Mouse (Mus musculus) lung, embryonic 16.5 days (tissue): ENCODE data around the gene Elf4. TPM values are rescaled to one million over a fixed set of nuclear protein-coding genes. Genes with fewer than 3 reads are reported as not detected.
A peak's percentile ranks its signal among the peaks of the same experiment; 100 is the strongest.

Experiments
- ATAC-seq: fragments of 200-750 bp; cut with Nextera tagmentation; 2 replicates; pipeline ENCODE4 v1.8.0; 2017; ENCODE audit warnings: low read depth, mild to moderate bottlenecking, moderate library complexity
- H3K27ac ChIP-seq: fragments of 300-500 bp; sonication (generic); 2 replicates; pipeline ENCODE4 v1.5.1; 2014; ENCODE audit warnings: mild to moderate bottlenecking, control low read depth, low read length
- H3K27me3 ChIP-seq: fragments of 300-500 bp; sonication (generic); 2 replicates; pipeline ENCODE4 v1.6.1; 2014; ENCODE audit warnings: low read depth, low read length, mixed read lengths; ENCODE audit not compliant: control insufficient read depth, insufficient read depth
- H3K36me3 ChIP-seq: fragments of 300-500 bp; sonication (generic); 2 replicates; pipeline ENCODE4 v1.6.1; 2014; ENCODE audit warnings: low read length; ENCODE audit not compliant: control insufficient read depth, insufficient read depth
- H3K4me1 ChIP-seq: fragments of 300-500 bp; sonication (generic); replicated peaks from 2 replicates; pipeline ENCODE4 v1.6.1; 2014; ENCODE audit warnings: low read length, mixed read lengths; ENCODE audit not compliant: control insufficient read depth, insufficient read depth
- H3K4me2 ChIP-seq: fragments of 300-500 bp; sonication (generic); 2 replicates; pipeline ENCODE4 v1.6.1; 2014; ENCODE audit warnings: low read depth, low read length, control low read depth
- H3K4me3 ChIP-seq: fragments of 300-500 bp; sonication (generic); 2 replicates; pipeline ENCODE4 v1.5.1; 2014; ENCODE audit warnings: mild to moderate bottlenecking, low read length, control low read depth
- H3K9ac ChIP-seq: fragments of 300-500 bp; sonication (generic); 2 replicates; pipeline ENCODE4 v1.6.1; 2014; ENCODE audit warnings: low read length, control low read depth
- H3K9me3 ChIP-seq: fragments of 300-500 bp; sonication (generic); 2 replicates; pipeline ENCODE4 v1.6.1; 2016; ENCODE audit warnings: low read length; ENCODE audit not compliant: control insufficient read depth
- WGBS: fragments of 180-500 bp; shearing (Covaris S2); extraction: QIAGEN DNeasy Blood & Tissue Kit; methylation state at CpG from one replicate; pipeline ENCODE4 v1.1.7; 2014; 5-methylcytosine and 5-hydroxymethylcytosine counted together
- polyA plus RNA-seq: library from polyadenylated mRNA; unstranded; fragments of >200 nt; fragmentation: Nextera tagmentation; extraction: Ambion mirVana; gene quantifications from 2 replicates; pipeline ENCODE4 v1.2.1, GENCODE M21; 2015

The Elf4 gene
- polyA plus RNA-seq, 1 experiment from 2014 or later = 5.5 TPM

DNA sequence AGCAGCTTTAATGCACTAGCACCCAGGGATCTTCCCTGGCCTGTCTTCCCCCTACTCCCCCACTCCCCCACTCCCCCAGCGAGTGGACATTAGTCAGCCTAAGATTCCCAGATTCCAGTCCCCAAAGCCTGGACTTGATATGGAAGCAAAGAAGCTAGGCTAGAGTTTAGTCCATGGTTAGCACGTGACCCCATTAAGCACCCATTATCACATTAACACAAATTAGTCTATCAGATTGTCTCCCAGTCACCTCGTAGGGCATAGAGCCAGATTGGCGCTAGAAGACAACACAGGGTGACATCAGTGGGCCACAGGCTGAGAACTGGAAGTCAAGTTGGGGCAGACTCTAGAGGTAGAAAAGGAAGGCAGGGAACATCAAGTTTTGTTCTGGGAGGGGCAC, 1.9 kb downstream of the Elf4 start:
- Histone ChIP-seq H3K9me3 (no peaks in the 10 kb centered on the region), H3K27ac (no peak overlapping the region), H3K9ac (no peak overlapping the region), H3K36me3 (no peaks in the 10 kb centered on the region), H3K4me3 (no peak overlapping the region), H3K4me1 (no peaks in the 10 kb centered on the region), H3K4me2 (no peak overlapping the region), H3K27me3 (no peaks in the 10 kb centered on the region; the same call in 1 of the 2 replicates)
- 54% methylated on average over 4 of the region's 4 CpGs for WGBS
- no peak for ATAC-seq

DNA sequence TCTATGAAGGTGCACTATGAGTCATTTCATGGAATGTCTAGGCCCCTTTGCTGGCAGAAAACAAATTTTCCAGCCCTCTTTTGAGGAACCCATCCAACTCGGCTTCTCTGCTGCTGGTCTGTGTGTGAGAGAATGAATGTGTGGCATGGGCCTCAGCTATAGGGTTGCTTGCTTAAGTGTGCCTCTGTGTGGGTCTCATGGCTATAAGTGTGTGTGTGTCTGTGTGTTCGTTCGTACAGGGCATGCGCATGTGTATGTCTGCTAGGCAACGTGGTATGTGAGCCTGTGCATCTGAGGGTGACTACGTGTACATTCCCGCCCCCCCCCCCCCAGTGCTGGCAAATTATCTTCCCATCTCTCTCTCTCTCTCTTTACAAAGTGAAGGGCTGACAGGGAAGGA, 2.4 kb downstream of the Elf4 start:
- H3K4me3 ChIP-seq = no peak overlapping the region
- no peak overlapping the region for H3K27ac ChIP-seq
- H3K36me3 ChIP-seq = no peaks in the 10 kb centered on the region
- H3K9me3 ChIP-seq = no peaks in the 10 kb centered on the region
- 61% methylated on average over 7 of the region's 7 CpGs for WGBS
- no peaks in the 10 kb centered on the region for H3K4me1 ChIP-seq
- no peak overlapping the region for H3K4me2 ChIP-seq
- no peak for ATAC-seq
- no peak overlapping the region for H3K9ac ChIP-seq
- H3K27me3 ChIP-seq = no peaks in the 10 kb centered on the region; the same call in 1 of the 2 replicates

DNA sequence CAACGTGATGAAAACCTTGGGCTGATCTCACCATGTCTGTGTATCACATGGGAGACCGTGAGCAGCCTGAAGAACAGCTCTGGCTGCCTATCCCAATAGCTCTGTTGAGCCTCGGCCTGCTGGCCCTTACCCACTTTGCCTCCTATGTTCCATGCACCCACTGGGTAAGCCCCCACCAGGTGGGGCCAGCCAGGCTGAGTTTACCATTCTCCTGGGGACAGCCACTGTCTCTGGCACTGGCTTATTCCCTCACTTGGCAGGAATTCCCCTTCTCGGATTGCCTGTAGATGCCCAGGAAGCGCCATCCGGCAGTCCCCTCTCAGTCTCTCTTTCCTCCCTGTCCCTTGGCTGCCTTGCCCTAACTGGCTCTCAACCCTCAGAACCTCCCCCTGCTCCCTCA, 6.0 kb downstream of the Elf4 start:
- Histone ChIP-seq H3K36me3 (no peaks in the 10 kb centered on the region), H3K4me1 (no peaks in the 10 kb centered on the region; the same call in 1 of the 2 replicates), H3K27ac (no peak overlapping the region), H3K27me3 (no peaks in the 10 kb centered on the region; the same call in 1 of the 2 replicates), H3K4me2 (no peak overlapping the region), H3K9ac (no peak overlapping the region), H3K4me3 (no peak overlapping the region), H3K9me3 (no peaks in the 10 kb centered on the region; the same call in 1 of the 2 replicates)
- ATAC-seq = no peak
- 70% methylated on average over 6 of the region's 6 CpGs for WGBS

DNA sequence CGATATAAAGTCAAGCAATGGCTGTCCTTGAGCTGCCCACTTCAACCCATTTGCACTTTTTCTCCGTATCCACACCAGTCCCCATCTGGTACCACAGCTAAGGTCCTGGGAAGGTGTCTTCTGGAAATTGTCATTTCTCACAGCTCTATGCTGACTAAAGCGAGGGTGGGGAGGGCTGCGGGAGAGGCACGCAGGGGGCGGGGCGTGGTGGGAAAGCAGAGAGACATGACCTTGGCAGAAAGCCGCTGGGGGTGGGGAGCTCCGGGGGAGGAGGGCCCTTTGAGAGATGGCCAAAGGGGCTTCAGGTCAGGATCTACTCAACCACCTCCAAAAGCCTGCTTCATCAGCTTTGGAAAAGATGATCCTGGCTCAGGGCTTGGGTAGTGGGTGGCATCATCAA, 7.9 kb downstream of the Elf4 start:
- Histone ChIP-seq H3K4me2 (peak overlapping the region; percentile 55), H3K4me1 (no peaks in the 10 kb centered on the region; the same call in 1 of the 2 replicates), H3K9me3 (no peaks in the 10 kb centered on the region; the same call in 1 of the 2 replicates), H3K27me3 (no peaks in the 10 kb centered on the region; the same call in none of the 2 replicates), H3K4me3 (no peak overlapping the region), H3K27ac (no peak overlapping the region), H3K36me3 (no peaks in the 10 kb centered on the region), H3K9ac (no peak overlapping the region)
- no peak for ATAC-seq
- WGBS = 21% methylated on average over 9 of the region's 9 CpGs

DNA sequence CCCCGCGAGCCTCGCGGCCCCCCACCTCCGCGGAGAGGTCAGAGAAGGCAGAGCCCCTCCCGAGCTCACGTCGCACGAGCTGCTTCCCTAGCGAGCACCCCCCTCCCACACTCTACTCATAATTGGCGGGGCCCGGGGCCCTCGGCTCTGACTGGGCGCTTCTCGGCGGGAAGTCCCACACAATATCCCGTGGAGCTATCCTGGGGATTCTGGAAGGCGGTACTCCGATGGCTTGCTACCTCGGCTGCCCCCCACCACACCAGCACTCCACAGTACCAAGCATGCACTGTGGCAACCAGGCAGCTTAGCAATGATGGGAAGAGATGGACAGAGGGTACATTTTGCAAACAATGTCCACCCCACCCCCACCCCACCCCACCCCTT, 8.4 kb downstream of the Elf4 start:
- 16% methylated on average over 21 of the region's 21 CpGs for WGBS
- H3K9ac ChIP-seq = peak overlapping the region; percentile 65

DNA sequence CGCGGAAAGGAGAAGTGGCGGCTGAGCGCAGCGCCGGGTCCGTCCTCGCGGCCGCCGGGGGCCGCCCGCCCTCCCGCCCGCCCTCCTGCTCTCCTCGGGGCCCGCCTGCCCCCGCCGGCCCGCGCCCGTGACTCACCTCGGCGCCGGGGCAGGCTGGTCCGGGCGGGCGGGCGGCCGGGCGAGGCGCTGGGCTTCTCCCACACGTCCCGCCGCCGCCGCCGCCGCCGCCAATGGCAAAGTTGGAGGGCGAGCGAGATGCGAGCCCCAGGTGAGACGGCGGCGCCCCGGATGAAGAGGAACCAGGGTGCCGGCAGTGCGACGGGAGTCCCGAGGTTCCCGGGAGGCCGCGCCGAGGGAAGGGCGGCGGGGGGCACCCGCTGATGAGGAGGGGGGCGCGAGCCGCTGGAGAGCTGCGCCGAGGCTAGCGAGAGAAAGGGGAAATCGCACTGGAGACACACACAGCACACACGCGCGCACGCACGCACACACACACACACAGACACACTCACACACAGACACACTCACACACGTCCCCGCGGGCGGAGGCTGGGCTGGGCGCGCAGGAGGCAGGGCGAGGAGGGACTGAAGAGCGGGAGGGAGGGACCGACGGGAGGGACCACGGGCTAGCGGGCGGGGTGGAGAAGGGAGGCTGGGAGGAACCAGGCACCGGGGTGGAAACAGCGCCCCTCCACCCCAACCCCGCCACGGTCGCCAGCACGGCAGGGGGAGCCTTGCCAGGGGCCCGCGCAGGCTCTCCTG, 9.0 kb downstream of the Elf4 start:
- WGBS = 16% methylated on average over 35 of the region's 91 CpGs
- peak overlapping the region; percentile 61 for H3K4me3 ChIP-seq
- H3K9me3 ChIP-seq = no peaks in the 10 kb centered on the region; the same call in 1 of the 2 replicates
- H3K4me1 ChIP-seq = no peaks in the 10 kb centered on the region; the same call in 1 of the 2 replicates
- H3K4me2 ChIP-seq = peak overlapping the region; percentile 55
- no peaks in the 10 kb centered on the region; the same call in none of the 2 replicates for H3K27me3 ChIP-seq
- peak; percentile 93 for ATAC-seq
- peak overlapping the region; percentile 33; the same call in 1 of the 2 replicates for H3K27ac ChIP-seq
- no peaks in the 10 kb centered on the region for H3K36me3 ChIP-seq
- peak overlapping the region; percentile 65 for H3K9ac ChIP-seq

More for the DNA sequence above, 8.4 kb downstream of the Elf4 start:
- Histone ChIP-seq H3K36me3 (no peaks in the 10 kb centered on the region), H3K4me3 (peak overlapping the region; percentile 61), H3K4me1 (no peaks in the 10 kb centered on the region; the same call in 1 of the 2 replicates), H3K27ac (no peak overlapping the region), H3K9me3 (no peaks in the 10 kb centered on the region; the same call in 1 of the 2 replicates), H3K27me3 (no peaks in the 10 kb centered on the region; the same call in none of the 2 replicates), H3K4me2 (peak overlapping the region; percentile 55)
- peak; percentile 65 for ATAC-seq

DNA sequence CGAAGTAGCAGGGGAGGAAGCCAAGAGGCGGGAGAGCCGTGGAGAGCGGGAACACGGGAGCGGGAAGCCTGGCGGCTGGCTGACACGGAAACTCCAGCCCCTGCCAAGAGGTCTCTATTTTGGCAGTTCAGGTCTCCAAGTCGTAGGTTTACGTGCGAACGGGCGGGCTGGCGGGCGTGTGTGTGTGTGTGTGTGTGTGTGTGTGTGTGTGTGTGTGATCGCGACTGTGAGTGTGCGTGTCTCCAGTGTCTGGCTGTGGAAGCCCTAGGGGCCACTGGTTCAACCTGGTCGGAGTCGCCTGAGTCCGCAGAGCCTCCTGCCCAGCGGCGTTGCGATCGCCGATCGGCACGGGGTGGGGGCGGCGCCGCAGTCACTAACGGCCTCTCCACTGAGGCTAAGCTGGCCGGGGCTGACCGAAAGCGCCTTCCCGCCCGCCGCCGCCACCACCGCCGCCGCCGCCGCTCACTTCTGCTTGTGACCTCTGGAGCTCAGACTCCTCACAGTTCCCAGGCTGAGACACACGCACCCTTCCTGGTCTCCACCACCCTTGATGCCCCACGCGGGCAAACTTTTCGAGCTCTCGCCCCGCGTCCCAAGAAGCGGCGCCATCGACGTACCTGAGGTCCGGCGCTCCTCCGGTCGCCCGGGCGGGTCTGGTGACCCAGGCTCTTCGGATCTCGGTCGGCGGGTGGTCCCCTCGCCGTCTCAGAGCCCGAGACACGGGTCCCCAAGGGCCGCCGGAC, 9.8 kb downstream of the Elf4 start:
- Histone ChIP-seq H3K36me3 (no peaks in the 10 kb centered on the region), H3K27me3 (no peaks in the 10 kb centered on the region; the same call in none of the 2 replicates), H3K9me3 (no peaks in the 10 kb centered on the region; the same call in 1 of the 2 replicates), H3K9ac (peak overlapping the region; percentile 65), H3K4me3 (peak overlapping the region; percentile 61), H3K27ac (peak overlapping the region; percentile 33; the same call in 1 of the 2 replicates), H3K4me1 (no peaks in the 10 kb centered on the region; the same call in 1 of the 2 replicates), H3K4me2 (peak overlapping the region; percentile 55)
- ATAC-seq = peak; percentile 19
- WGBS = 19% methylated on average over 57 of the region's 71 CpGs

DNA sequence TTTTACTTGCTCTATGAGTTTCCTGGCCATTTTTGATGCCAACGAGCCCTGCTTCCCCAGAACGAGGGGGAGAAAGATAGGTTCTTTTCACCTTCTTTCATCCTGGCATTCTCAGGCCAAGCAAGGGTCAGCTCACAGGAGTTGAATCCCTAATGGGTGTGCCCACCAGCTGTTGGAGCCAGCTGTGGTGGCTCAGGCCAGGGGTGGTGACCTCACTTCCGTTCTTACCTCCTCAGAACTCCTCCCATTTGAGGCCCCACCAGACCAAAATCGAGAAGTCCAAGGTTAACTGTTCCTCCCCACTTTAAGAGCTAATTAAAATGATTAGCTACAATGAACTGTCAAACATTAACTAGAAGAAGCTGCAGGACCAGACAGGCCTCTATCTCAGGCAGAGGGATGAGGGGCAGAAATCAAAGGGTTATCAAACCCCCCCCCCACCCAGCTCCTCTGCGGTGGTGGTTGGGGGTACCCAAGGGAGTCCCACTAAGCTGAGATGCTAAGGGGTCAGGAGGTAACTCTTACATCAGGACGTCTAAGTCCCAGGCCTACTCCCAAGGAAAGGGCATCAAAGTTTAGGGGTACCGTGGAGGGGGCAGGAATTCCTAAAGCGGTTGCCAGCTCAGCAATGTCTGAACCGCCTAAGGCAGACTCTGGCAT, 10.6 kb downstream of the Elf4 start:
- no peaks in the 10 kb centered on the region; the same call in 1 of the 2 replicates for H3K4me1 ChIP-seq
- no peaks in the 10 kb centered on the region; the same call in none of the 2 replicates for H3K27me3 ChIP-seq
- H3K9me3 ChIP-seq = no peaks in the 10 kb centered on the region; the same call in 1 of the 2 replicates
- H3K27ac ChIP-seq = no peak overlapping the region
- 19% methylated on average over 9 of the region's 9 CpGs for WGBS
- H3K9ac ChIP-seq = peak overlapping the region; percentile 65
- H3K36me3 ChIP-seq = no peaks in the 10 kb centered on the region
- ATAC-seq = no peak
- peak overlapping the region; percentile 61 for H3K4me3 ChIP-seq
- H3K4me2 ChIP-seq = peak overlapping the region; percentile 55
